Mouse (Mus musculus): ENCODE data around the gene Polr2g. TPM values are rescaled to one million over a fixed set of nuclear protein-coding genes. Genes with fewer than 3 reads are reported as not detected.

The Polr2g gene
- total RNA-seq, 2 experiments from 2014 or later = 37.7 to 38.3 TPM

GRCm38 (mm10) chr19:8818801-8819595 is 20.6 kb upstream of the Polr2g start, which contains the start of gene Ttc9c:
Gene Ttc9c (minus strand): TSS chr19:8819333.
- peak; percentile 97 for DNase-seq (ENCODE audit: low spot score)

GRCm38 (mm10) chr19:8818301-8818798 is 20.0 kb upstream of the Polr2g start:
- DNase-seq (ENCODE audit: low spot score) = no peak

GRCm38 (mm10) chr19:8817001-8817400 is 18.6 kb upstream of the Polr2g start:
- DNase-seq (ENCODE audit: low spot score) = no peak

GRCm38 (mm10) chr19:8815812-8816211 is 17.4 kb upstream of the Polr2g start:
- DNase-seq (ENCODE audit: low spot score) = no peak

GRCm38 (mm10) chr19:8806810-8807209 is 8.4 kb upstream of the Polr2g start:
- DNase-seq (ENCODE audit: low spot score) = no peak

- no peak for DNase-seq (ENCODE audit: low spot score)
These were observed 5.7 kb upstream of the Polr2g start for GRCm38 (mm10) chr19:8803879-8804660.

- DNase-seq (ENCODE audit: low spot score) = no peak
These were observed 4.9 kb upstream of the Polr2g start for GRCm38 (mm10) chr19:8803204-8803780.

- DNase-seq (ENCODE audit: low spot score) = peak; percentile 96
These were observed 3.9 kb upstream of the Polr2g start, which contains the start of gene Zbtb3 for GRCm38 (mm10) chr19:8802130-8802821. Gene Zbtb3 (plus strand): TSS chr19:8802555.

GRCm38 (mm10) chr19:8798947-8799315 is 554 bp upstream of the Polr2g start:
- DNase-seq (ENCODE audit: low spot score) = no peak

GRCm38 (mm10) chr19:8790171-8790570 is 8.2 kb downstream of the Polr2g start:
- DNase-seq (ENCODE audit: low spot score) = no peak

- DNase-seq (ENCODE audit: low spot score) = no peak
These were observed 9.2 kb downstream of the Polr2g start for GRCm38 (mm10) chr19:8789171-8789570.

GRCm38 (mm10) chr19:8788521-8788920 is 9.9 kb downstream of the Polr2g start:
- DNase-seq (ENCODE audit: low spot score) = no peak

GRCm38 (mm10) chr19:8786008-8786781 is 12.2 kb downstream of the Polr2g start, which contains the start of gene Taf6l:
Gene Taf6l (minus strand): TSS chr19:8786417.
- peak; percentile 94 for DNase-seq (ENCODE audit: low spot score)

- DNase-seq (ENCODE audit: low spot score) = peak; percentile 19
These were observed 23.4 kb downstream of the Polr2g start for GRCm38 (mm10) chr19:8774951-8775421.

GRCm38 (mm10) chr19:8774086-8774835 is 24.1 kb downstream of the Polr2g start, which contains the start of gene Tmem179b:
Gene Tmem179b (minus strand): TSS chr19:8774467.
- DNase-seq (ENCODE audit: low spot score) = peak; percentile 96

- no peak for DNase-seq (ENCODE audit: low spot score)
These were observed 25.0 kb downstream of the Polr2g start for GRCm38 (mm10) chr19:8773409-8773808.

- no peak for DNase-seq (ENCODE audit: low spot score)
These were observed 25.4 kb downstream of the Polr2g start for GRCm38 (mm10) chr19:8772996-8773395.

GRCm38 (mm10) chr19:8770567-8771270 is 27.7 kb downstream of the Polr2g start, which contains the start of gene Tmem223:
Gene Tmem223 (plus strand): TSS chr19:8770996.
- peak; percentile 77 for DNase-seq (ENCODE audit: low spot score)

GRCm38 (mm10) chr19:8765562-8765961 is 32.8 kb downstream of the Polr2g start:
- DNase-seq (ENCODE audit: low spot score) = no peak

Measured in gastrocnemius, adult 18-20 months (tissue).